Mouse (Mus musculus) forebrain, postnatal 0 days (tissue): ENCODE measurements at regions not wholly inside any gene's neighbourhood (a gene's known extent, or its start where the extent isn't known, plus 50 kb on each side); places are given as distances from the start of the nearest gene placed in this dataset.

ENCODE experiments used
- ATAC-seq: fragments of 200-750 bp; cut with Nextera tagmentation; 2 replicates; pipeline ENCODE4 v1.8.0; 2017; ENCODE audit warnings: mild to moderate bottlenecking, moderate library complexity
- DNase-seq: peaks from one replicate; pipeline ENCODE4 v3.0.0-alpha.2; 2015
- H3K27ac ChIP-seq: fragments of 300-500 bp; sonication (generic); 2 replicates; pipeline ENCODE4 v1.5.1; 2014; ENCODE audit warnings: low read depth, mild to moderate bottlenecking, antibody characterized with exemption, low read length, moderate library complexity, mixed read lengths
- H3K27me3 ChIP-seq: fragments of 300-500 bp; sonication (generic); 2 replicates; pipeline ENCODE4 v1.6.1; 2014; ENCODE audit warnings: mild to moderate bottlenecking, low read length, mixed read lengths; ENCODE audit not compliant: insufficient read depth
- H3K36me3 ChIP-seq: fragments of 300-500 bp; sonication (generic); 2 replicates; pipeline ENCODE4 v1.6.1; 2014; ENCODE audit warnings: mild to moderate bottlenecking, moderate library complexity; ENCODE audit not compliant: insufficient read depth
- H3K4me1 ChIP-seq: fragments of 300-500 bp; sonication (generic); 2 replicates; pipeline ENCODE4 v1.6.1; 2014; ENCODE audit warnings: antibody characterized with exemption; ENCODE audit not compliant: insufficient read depth
- H3K4me2 ChIP-seq: fragments of 300-500 bp; sonication (generic); 2 replicates; pipeline ENCODE4 v1.6.1; 2014; ENCODE audit warnings: low read depth, mild to moderate bottlenecking, moderate library complexity
- H3K4me3 ChIP-seq: fragments of 300-500 bp; sonication (generic); 2 replicates; pipeline ENCODE4 v1.5.1; 2014; ENCODE audit warnings: low read depth, low read length, mixed read lengths
- H3K9ac ChIP-seq: fragments of 300-500 bp; sonication (generic); 2 replicates; pipeline ENCODE4 v1.6.1; 2014; ENCODE audit warnings: mild to moderate bottlenecking
- H3K9me3 ChIP-seq: fragments of 300-500 bp; sonication (generic); 2 replicates; pipeline ENCODE4 v1.6.1; 2016; ENCODE audit warnings: low read length
- CTCF ChIP-seq: sonication (generic); IDR thresholded peaks from 2 replicates; pipeline ENCODE4 v1.5.1; 2016; ENCODE audit warnings: antibody characterized with exemption, control low read depth, low read depth
- WGBS: fragments of 180-500 bp; shearing (Covaris S2); extraction: QIAGEN DNeasy Blood & Tissue Kit; methylation state at CpG from one replicate; pipeline ENCODE4 v1.1.7; 2014; 5-methylcytosine and 5-hydroxymethylcytosine counted together

DNA sequence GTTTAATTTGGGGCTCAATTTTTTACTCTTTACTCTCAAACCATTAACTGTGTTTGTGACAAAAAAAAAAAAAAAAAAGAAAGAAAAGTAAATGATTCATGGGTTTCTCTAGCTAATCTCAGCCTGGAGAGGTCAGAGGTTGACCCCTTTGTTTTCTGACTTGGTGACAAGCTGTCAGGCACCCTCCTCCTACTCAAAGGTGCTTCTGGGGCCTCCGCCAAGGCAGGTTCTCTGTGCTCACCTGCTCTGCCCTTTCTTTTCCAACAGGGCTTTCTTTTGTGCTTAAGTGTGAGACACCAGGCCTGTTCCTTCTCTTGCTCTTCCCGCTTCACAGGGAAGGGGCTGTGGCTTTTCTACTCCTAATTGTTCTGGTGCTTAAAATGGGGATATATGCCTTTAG is 94.7 kb upstream of the Klf13 start:
- no peak for TF ChIP-seq CTCF
- DNase-seq (no peak), ATAC-seq (no peak)
- Histone ChIP-seq H3K27me3 (no peaks in the 10 kb centered on the region), H3K4me1 (peaks cover 5% of the 10 kb centered on the region), H3K36me3 (no peaks in the 10 kb centered on the region), H3K27ac (peak overlapping the region; percentile 46), H3K4me3 (no peak overlapping the region), H3K9ac (no peak overlapping the region), H3K9me3 (no peaks in the 10 kb centered on the region), H3K4me2 (no peak overlapping the region)
- WGBS, result 83% methylated on average over 2 of the region's 2 CpGs

DNA sequence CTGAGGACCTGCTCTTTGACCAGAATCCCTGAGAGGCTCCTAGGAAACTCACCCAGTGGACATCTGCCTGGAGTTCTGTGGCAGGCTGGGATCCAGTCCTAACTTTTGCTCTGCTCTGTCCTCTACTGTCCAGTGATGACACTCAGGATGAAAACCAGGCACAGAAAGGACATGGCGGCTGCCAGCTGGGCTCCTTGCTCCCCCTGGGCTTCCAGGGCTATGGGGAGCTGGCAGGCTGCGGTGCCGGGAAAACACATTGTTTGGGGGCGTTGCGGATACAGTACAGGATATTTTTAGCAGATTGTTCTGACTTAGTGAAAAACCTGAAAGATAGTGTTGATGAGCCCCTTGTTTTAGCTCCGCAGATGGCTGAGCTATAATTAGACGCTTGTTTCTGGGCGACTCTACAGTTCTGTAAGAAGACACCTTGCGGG is 94.2 kb upstream of the Klf13 start:
- H3K27ac ChIP-seq, result peak overlapping the region; percentile 51; the same call in 1 of the 2 replicates
- peaks cover 5% of the 10 kb centered on the region for H3K4me1 ChIP-seq
- no peak overlapping the region for H3K4me3 ChIP-seq
- H3K9me3 ChIP-seq, result no peaks in the 10 kb centered on the region
- peak; percentile 90 for ATAC-seq
- H3K36me3 ChIP-seq, result no peaks in the 10 kb centered on the region
- whole genome bisulfite sequencing, result 37% methylated on average over 9 of the region's 9 CpGs
- no peak overlapping the region for H3K9ac ChIP-seq
- TF ChIP-seq CTCF, result peak; percentile 13; the same call in 1 of the 2 replicates
- DNase-seq, result peak; percentile 68
- H3K27me3 ChIP-seq, result no peaks in the 10 kb centered on the region
- H3K4me2 ChIP-seq, result no peak overlapping the region

DNA sequence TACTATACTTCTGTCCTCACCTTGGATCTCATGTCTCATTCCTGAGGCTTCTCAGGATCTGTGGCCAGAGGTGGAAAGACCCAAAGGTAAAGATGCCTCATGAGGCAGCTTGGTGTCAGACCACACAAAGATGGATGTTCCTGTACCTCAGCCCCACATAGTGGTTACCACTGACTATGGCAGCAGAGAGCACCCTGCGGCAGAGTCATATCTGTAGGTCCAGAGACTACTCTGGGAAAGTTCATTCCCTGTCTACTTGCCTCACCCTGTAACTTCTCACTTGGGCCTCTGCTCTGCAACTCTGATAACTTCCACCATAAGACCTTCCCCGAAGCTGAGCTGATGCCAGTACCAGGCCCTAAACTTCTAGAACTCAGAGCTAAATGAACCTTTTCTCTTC is 91.9 kb upstream of the Klf13 start:
- Histone ChIP-seq H3K27ac (no peak overlapping the region), H3K9me3 (no peaks in the 10 kb centered on the region), H3K27me3 (no peaks in the 10 kb centered on the region), H3K9ac (no peak overlapping the region), H3K4me2 (no peak overlapping the region), H3K4me3 (no peak overlapping the region), H3K4me1 (peaks cover 5% of the 10 kb centered on the region), H3K36me3 (no peaks in the 10 kb centered on the region)
- WGBS, result 98% methylated on average over 2 of the region's 2 CpGs
- DNase-seq (no peak), ATAC-seq (no peak)
- TF ChIP-seq CTCF, result no peak

DNA sequence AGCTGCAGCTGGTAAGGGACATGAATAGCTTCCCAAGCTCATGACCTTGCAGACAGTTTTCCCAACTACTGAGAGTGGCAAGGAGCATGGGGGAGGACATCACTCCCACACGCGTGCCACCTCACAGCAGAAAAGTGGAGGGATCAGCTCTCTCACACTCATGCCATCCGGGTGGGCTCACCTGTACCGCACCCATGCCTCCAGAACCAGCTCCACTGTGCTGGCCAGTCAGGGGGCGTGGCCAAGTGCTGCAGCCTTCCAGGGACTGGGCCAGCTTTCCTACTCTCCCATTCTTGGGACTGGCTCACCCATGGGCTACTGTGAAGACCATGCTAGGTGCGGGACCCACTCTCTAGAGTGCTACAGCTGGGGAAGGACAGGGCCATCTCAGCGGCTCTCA is 88.4 kb upstream of the Klf13 start:
- no peak overlapping the region for H3K9ac ChIP-seq
- H3K4me2 ChIP-seq, result no peak overlapping the region
- no peak overlapping the region for H3K27ac ChIP-seq
- no peaks in the 10 kb centered on the region for H3K4me1 ChIP-seq
- no peak overlapping the region for H3K4me3 ChIP-seq
- H3K27me3 ChIP-seq, result no peaks in the 10 kb centered on the region
- no peaks in the 10 kb centered on the region for H3K36me3 ChIP-seq
- WGBS, result 89% methylated on average over 7 of the region's 7 CpGs
- TF ChIP-seq CTCF, result no peak
- DNase-seq (no peak), ATAC-seq (no peak)
- no peaks in the 10 kb centered on the region for H3K9me3 ChIP-seq

DNA sequence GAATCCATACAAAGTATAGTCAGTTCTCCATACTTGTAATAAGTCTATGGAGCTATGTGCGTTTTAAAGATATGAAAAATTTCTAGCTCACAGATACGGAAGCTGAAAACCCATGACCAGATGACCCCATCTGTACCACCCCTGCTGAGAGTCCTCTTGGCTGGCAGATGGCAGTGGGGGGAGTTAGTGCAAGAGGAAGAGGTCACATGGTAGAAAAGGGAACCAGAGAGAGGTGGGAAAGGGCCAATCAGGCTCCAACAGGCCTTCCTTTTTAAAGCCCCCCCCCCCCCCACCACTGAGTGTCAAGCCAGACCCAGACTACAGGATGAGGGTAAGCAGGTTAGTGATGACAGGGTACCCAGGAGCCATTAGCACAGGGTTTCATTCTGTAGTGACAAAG is 86.4 kb upstream of the Klf13 start:
- no peak overlapping the region for H3K4me3 ChIP-seq
- no peaks in the 10 kb centered on the region for H3K36me3 ChIP-seq
- 84% methylated on average over 2 of the region's 2 CpGs for WGBS
- no peak overlapping the region for H3K27ac ChIP-seq
- no peaks in the 10 kb centered on the region for H3K27me3 ChIP-seq
- H3K4me2 ChIP-seq, result no peak overlapping the region
- no peaks in the 10 kb centered on the region for H3K4me1 ChIP-seq
- no peaks in the 10 kb centered on the region for H3K9me3 ChIP-seq
- ATAC-seq (no peak), DNase-seq (no peak)
- no peak for TF ChIP-seq CTCF
- H3K9ac ChIP-seq, result no peak overlapping the region

DNA sequence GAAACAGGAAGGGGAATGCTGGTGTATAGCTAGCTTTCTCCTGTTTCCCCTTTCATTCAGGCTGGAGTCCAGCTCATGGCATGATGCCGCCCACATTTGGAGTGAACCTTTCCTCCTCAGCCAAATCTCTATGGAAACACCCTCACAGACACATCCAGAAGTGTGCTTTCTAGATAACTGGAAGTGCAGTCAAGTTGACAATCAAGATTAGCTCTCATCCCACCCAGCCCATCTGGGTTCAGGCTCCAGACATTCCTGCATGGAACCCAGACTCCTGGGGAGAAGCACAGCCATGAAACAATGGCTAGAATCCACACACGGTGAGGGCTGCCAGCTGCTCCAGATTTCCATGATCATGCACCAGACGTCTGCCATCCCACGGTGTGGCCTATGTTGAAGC is 85.5 kb upstream of the Klf13 start:
- no peak for TF ChIP-seq CTCF
- Histone ChIP-seq H3K4me3 (no peak overlapping the region), H3K27me3 (no peaks in the 10 kb centered on the region), H3K9ac (no peak overlapping the region), H3K9me3 (no peaks in the 10 kb centered on the region), H3K27ac (no peak overlapping the region), H3K4me2 (no peak overlapping the region), H3K36me3 (no peaks in the 10 kb centered on the region), H3K4me1 (no peaks in the 10 kb centered on the region)
- 51% methylated on average over 4 of the region's 4 CpGs for WGBS
- DNase-seq, result peak; percentile 62
- ATAC-seq, result peak; percentile 58

DNA sequence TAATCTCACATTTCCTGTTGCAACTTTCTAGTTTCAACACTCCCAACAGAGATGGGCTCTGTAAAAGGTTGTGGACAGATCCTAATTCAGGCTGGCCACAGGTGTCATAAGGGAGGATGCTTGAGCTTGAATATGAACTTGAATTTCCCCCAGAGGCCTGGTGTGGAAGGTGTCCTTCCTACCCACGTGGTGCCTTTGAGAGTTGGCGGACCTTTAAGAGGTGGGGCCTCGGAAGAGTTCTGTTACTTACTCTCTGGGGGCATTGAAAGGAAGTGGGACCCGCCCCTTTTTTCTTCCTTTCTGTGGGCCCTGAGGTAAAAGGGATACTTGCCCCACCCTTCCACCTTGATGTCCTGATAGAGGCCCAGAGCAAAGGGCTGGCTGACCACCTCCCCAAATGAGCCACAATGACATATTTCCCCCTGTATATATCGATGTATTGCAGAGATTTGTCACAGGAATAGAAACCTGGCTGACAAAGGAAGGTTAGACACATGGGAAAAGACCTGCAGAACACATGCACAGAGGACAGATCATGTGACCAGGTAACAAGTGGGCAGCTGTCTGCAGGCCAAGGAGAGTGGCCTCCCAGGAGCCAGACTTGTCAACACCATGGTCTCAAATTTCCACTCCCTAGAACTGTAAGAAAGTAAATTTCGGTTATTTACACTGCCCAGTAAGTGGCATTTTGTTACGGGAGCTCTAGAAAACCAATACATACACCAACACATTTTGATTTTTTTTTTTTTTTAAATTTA is 84.2 kb upstream of the Klf13 start:
- Histone ChIP-seq H3K4me1 (no peaks in the 10 kb centered on the region), H3K36me3 (no peaks in the 10 kb centered on the region), H3K4me2 (no peak overlapping the region), H3K4me3 (no peak overlapping the region), H3K9ac (no peak overlapping the region), H3K27ac (no peak overlapping the region), H3K27me3 (no peaks in the 10 kb centered on the region), H3K9me3 (no peaks in the 10 kb centered on the region)
- TF ChIP-seq CTCF, result no peak
- WGBS, result 76% methylated on average over 7 of the region's 7 CpGs
- no peak for DNase-seq
- ATAC-seq, result no peak
